Mouse (Mus musculus): ENCODE data around the gene Ctps2. TPM values are rescaled to one million over a fixed set of nuclear protein-coding genes. Genes with fewer than 3 reads are reported as not detected.

Ctps2 gene
- total and polyA plus RNA-seq, 3 experiments, result 31.0 to 31.8 TPM; not detected in 1

DNA sequence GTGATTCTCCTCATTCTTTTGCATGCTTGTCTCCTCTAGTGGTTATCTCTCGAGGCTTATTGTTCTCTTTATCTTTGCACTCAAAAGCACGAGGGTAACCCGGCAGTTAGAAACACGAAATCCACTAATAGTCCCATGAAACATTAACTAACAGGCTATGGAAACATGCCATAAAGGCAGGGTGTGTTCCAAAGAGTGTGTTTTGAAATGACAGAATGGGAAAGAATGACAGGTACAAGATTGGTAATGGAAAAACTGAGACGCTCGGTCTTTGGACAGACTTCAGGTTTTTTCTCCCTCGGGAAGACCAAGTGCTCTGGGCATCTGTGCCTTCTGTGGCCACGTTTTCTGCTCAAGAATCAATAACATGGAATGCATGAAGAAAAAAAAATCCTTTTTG, 66.4 kb downstream of the Ctps2 start:
- Histone ChIP-seq H3K9me3 (replicated peaks; ENCODE audit: insufficient read depth, low read length) (no peaks in the 10 kb centered on the region), H3K9ac (ENCODE audit: control insufficient read depth, low read depth, low read length, poor library complexity, severe bottlenecking) (no peak overlapping the region), H3K27ac (ENCODE audit: control insufficient read depth, low read depth, low read length) (no peak overlapping the region), H3K36me3 (ENCODE audit: control insufficient read depth in 1 of 2, insufficient read depth in 2 of 2, low read length in 2 of 2) (no peaks in the 10 kb centered on the region), H3K4me3 (ENCODE audit: control insufficient read depth in 1 of 2, insufficient read depth in 1 of 2, low read depth in 2 of 2, low read length in 2 of 2) (no peak overlapping the region), H3K79me2 (ENCODE audit: control insufficient read depth, insufficient read depth, low read length, poor library complexity) (no peaks in the 10 kb centered on the region), H3K4me1 (ENCODE audit: control insufficient read depth in 1 of 2, insufficient read depth in 2 of 2, low read length in 2 of 2) (no peaks in the 10 kb centered on the region), H3K27me3 (ENCODE audit: control insufficient read depth in 1 of 2, insufficient read depth in 2 of 2, low read length in 2 of 2) (no peaks in the 10 kb centered on the region)
- no peak for TF ChIP-seq MAX (IDR thresholded peaks at IDR 0.05; ENCODE audit: low read length)
- 0 out of 4 replicates have a peak, but pooled peaks of 1 of the 2 experiments have one; percentile 10 for TF ChIP-seq EP300 (IDR thresholded peaks at IDR 0.05; ENCODE audit: low read depth in 1 of 2, low read length in 2 of 2)
- TF ChIP-seq ZC3H11A (IDR thresholded peaks at IDR 0.05; ENCODE audit: low read depth, low read length), result no peak
- TF ChIP-seq JUND (IDR thresholded peaks at IDR 0.05; ENCODE audit: low read depth, low read length), result no peak
- no peak for TF ChIP-seq TCF12 (IDR thresholded peaks at IDR 0.05; ENCODE audit: low read depth, low read length)
- TF ChIP-seq ZMIZ1 (IDR thresholded peaks at IDR 0.05; ENCODE audit: low read depth, low read length), result no peak
- no peak for TF ChIP-seq MXI1 (IDR thresholded peaks at IDR 0.05; ENCODE audit: low read depth, low read length)
- no peak for TF ChIP-seq USF1 (IDR thresholded peaks at IDR 0.05; ENCODE audit: low read depth, low read length)
- TF ChIP-seq ETS1 (IDR thresholded peaks at IDR 0.05; ENCODE audit: low read depth, low read length), result no peak
- DNase-seq (ENCODE audit: low read depth, low spot score), result no peak

DNA sequence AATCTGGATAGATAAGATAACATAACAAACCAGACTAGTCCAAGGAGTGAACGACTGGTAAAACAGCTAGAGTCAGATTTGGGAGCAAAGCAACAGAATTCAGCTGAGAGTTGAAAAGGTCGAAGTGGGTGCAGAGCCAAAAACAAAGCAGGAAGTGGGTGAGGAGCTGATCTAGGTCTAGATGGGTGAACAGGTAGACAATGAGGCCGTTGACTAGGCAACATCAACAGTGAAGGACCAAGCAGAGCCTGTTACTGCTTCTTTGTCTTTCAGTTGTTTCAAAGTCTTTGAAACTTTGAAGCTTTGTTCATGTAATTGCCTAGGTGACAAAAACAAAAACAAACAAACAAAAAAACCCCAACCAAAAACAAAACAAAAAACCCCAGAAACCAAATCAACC, 75.2 kb downstream of the Ctps2 start:
- Histone ChIP-seq H3K79me2 (ENCODE audit: control insufficient read depth, insufficient read depth, low read length, poor library complexity) (no peaks in the 10 kb centered on the region), H3K9ac (ENCODE audit: control insufficient read depth, low read depth, low read length, poor library complexity, severe bottlenecking) (no peak overlapping the region), H3K9me3 (replicated peaks; ENCODE audit: insufficient read depth, low read length) (no peaks in the 10 kb centered on the region), H3K36me3 (ENCODE audit: control insufficient read depth in 1 of 2, insufficient read depth in 2 of 2, low read length in 2 of 2) (peaks cover 0 to 2% of the 10 kb centered on the region in 2 experiments; a peak in 3 of 4 replicates), H3K4me3 (ENCODE audit: control insufficient read depth in 1 of 2, insufficient read depth in 1 of 2, low read depth in 2 of 2, low read length in 2 of 2) (no peak overlapping the region), H3K27ac (ENCODE audit: control insufficient read depth, low read depth, low read length) (no peak overlapping the region), H3K4me1 (ENCODE audit: control insufficient read depth in 1 of 2, insufficient read depth in 2 of 2, low read length in 2 of 2) (0 out of 4 replicates have a peak, but pooled peaks cover 0 to 3% of the 10 kb centered on the region in 2 experiments), H3K27me3 (ENCODE audit: control insufficient read depth in 1 of 2, insufficient read depth in 2 of 2, low read length in 2 of 2) (no peaks in the 10 kb centered on the region)
- no peak for DNase-seq (ENCODE audit: low read depth, low spot score)
- TF ChIP-seq USF1 (IDR thresholded peaks at IDR 0.05; ENCODE audit: low read depth, low read length) (no peak), USF2 (IDR thresholded peaks at IDR 0.05; ENCODE audit: borderline replicate concordance in 1 of 2, insufficient read depth in 1 of 2, low read depth in 1 of 2, low read length in 2 of 2) (no peak), GATA1 (IDR thresholded peaks at IDR 0.05; ENCODE audit: low read depth, low read length) (no peak), MAFK (IDR thresholded peaks at IDR 0.05; ENCODE audit: borderline replicate concordance, low read depth, low read length) (no peak)

DNA sequence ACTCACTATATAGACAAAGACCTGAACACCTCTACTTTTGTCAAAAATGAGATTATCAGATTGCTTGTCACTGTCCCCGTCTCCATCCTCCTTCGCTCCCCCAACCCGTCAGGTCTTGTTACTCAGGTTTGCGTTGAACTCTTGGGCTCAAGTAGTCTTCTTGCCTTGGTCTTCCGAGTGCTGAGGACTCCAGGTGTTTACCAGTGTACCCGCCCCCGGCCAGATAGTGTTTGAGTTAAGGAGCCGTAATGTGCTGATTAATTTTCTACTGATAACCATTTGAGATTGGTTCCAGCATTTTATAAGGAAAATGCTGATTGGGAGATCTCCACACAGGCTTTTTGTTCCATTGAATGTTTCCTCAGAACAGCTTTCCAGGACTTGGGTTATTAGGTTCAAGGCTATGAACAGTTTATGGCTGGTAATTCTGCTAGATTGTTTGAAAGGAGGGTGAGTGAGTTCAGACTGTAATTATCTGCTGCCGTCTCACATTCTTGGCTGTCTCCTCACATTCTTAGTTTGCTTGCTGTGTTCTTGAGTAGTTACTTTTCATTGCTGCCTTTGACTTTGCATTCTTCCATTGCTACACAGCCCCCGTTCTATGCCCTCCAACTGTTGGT, 85.9 kb downstream of the Ctps2 start:
- Histone ChIP-seq H3K79me2 (ENCODE audit: control insufficient read depth, insufficient read depth, low read length, poor library complexity) (no peaks in the 10 kb centered on the region), H3K36me3 (ENCODE audit: control insufficient read depth in 1 of 2, insufficient read depth in 2 of 2, low read length in 2 of 2) (no peaks in the 10 kb centered on the region; a peak in 1 of 4 replicates)
- no peak for TF ChIP-seq CHD1 (IDR thresholded peaks at IDR 0.05; ENCODE audit: low read depth, low read length)
- TF ChIP-seq JUND (IDR thresholded peaks at IDR 0.05; ENCODE audit: low read depth, low read length), result no peak
- TF ChIP-seq ZNF384 (IDR thresholded peaks at IDR 0.05; ENCODE audit: low read depth, low read length), result no peak
- no peak for TF ChIP-seq USF1 (IDR thresholded peaks at IDR 0.05; ENCODE audit: low read depth, low read length)
- no peak for TF ChIP-seq TAL1 (IDR thresholded peaks at IDR 0.05; ENCODE audit: low read length)
- no peak for TF ChIP-seq SIN3A (IDR thresholded peaks at IDR 0.05; ENCODE audit: low read length)

More for the DNA sequence above, 85.9 kb downstream of the Ctps2 start:
- H3K4me1 ChIP-seq (ENCODE audit: control insufficient read depth in 1 of 2, insufficient read depth in 2 of 2, low read length in 2 of 2), result no peaks in the 10 kb centered on the region
- no peaks in the 10 kb centered on the region for H3K9me3 ChIP-seq (replicated peaks; ENCODE audit: insufficient read depth, low read length)
- no peak for DNase-seq (ENCODE audit: low read depth, low spot score)
- H3K9ac ChIP-seq (ENCODE audit: control insufficient read depth, low read depth, low read length, poor library complexity, severe bottlenecking), result no peak overlapping the region
- H3K27ac ChIP-seq (ENCODE audit: control insufficient read depth, low read depth, low read length), result no peak overlapping the region
- no peaks in the 10 kb centered on the region for H3K27me3 ChIP-seq (ENCODE audit: control insufficient read depth in 1 of 2, insufficient read depth in 2 of 2, low read length in 2 of 2)
- no peak overlapping the region for H3K4me3 ChIP-seq (ENCODE audit: control insufficient read depth in 1 of 2, insufficient read depth in 1 of 2, low read depth in 2 of 2, low read length in 2 of 2)
